In the genomic region with DNA sequence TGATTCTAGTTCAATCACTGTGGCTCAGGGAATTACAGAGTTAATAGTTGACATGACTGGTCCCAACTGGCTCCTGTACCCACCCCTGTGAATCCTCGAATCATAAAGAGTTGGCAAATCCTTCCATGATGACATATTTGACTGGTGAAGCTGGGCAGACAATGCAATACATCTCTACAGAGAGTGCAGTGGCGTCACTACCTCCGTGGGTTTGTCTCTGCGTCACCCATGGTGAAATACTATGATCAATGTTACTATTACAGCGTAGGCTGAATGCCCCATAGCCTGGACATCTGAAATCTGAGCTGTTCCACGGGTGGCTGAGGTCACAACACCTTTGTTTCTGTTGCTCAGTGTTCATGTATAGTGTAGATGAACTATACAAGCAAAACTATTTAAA, we compare ENCODE assay signal across 23 mouse cellular contexts.
"Had no signal": no experiment of that assay in that cellular context is flagged by ENCODE, and none has a peak within 500 bp of the region (broad histone marks: within the 10 kb centered on the region; RNA-seq: fewer than 3 reads in every experiment).

No protein-coding gene starts in this region.

- DNase-seq: gastrocnemius, postnatal 10 days; gastrocnemius, postnatal 25 days; heart, adult 2 months; heart, postnatal 14 days; heart, postnatal 36 days; kidney, adult 18-20 months; kidney, adult 8-10 months; kidney, postnatal 10 days; kidney, postnatal 25 days; layer of hippocampus, adult 9-11 months; layer of hippocampus, postnatal 36 days; left cerebral cortex, postnatal 4 days; liver, embryonic 13.5 days had no signal

- H3K9ac ChIP-seq: heart, embryonic 13.5 days; heart, embryonic 15.5 days; hindbrain, embryonic 13.5 days; hindbrain, embryonic 15.5 days; limb, embryonic 13.5 days; limb, embryonic 15.5 days; liver, embryonic 13.5 days; liver, embryonic 15.5 days had no signal

- H3K4me1 ChIP-seq: heart, embryonic 13.5 days; heart, embryonic 15.5 days; hindbrain, embryonic 15.5 days; limb, embryonic 13.5 days; limb, embryonic 15.5 days; liver, embryonic 13.5 days; liver, embryonic 15.5 days had no signal

- H3K4me2 ChIP-seq: heart, embryonic 11.5 days; heart, embryonic 13.5 days; heart, embryonic 15.5 days; hindbrain, embryonic 13.5 days; hindbrain, embryonic 15.5 days; limb, embryonic 13.5 days; limb, embryonic 15.5 days; liver, embryonic 13.5 days; liver, embryonic 15.5 days had no signal

- H3K9me3 ChIP-seq: heart, embryonic 15.5 days; hindbrain, embryonic 13.5 days; hindbrain, embryonic 15.5 days; limb, embryonic 15.5 days; liver, embryonic 13.5 days; liver, embryonic 15.5 days had no signal

- H3K36me3 ChIP-seq: heart, embryonic 13.5 days; heart, embryonic 15.5 days; hindbrain, embryonic 13.5 days; hindbrain, embryonic 15.5 days; limb, embryonic 13.5 days; limb, embryonic 15.5 days; liver, embryonic 13.5 days; liver, embryonic 15.5 days had no signal

- H3K27me3 ChIP-seq: heart, embryonic 13.5 days; heart, embryonic 15.5 days; hindbrain, embryonic 13.5 days; hindbrain, embryonic 15.5 days; limb, embryonic 13.5 days; limb, embryonic 15.5 days; liver, embryonic 13.5 days; liver, embryonic 15.5 days had no signal

- ATAC-seq: hindbrain, postnatal 0 days; intestine, embryonic 16.5 days had no signal

- H3K4me3 ChIP-seq: heart, adult 2 months; heart, embryonic 13.5 days; heart, embryonic 15.5 days; hindbrain, embryonic 13.5 days; hindbrain, embryonic 15.5 days; limb, embryonic 13.5 days; limb, embryonic 15.5 days; liver, embryonic 13.5 days; liver, embryonic 15.5 days had no signal

- H3K27ac ChIP-seq: heart, adult 2 months; heart, embryonic 13.5 days; heart, embryonic 15.5 days; hindbrain, embryonic 13.5 days; hindbrain, embryonic 15.5 days; hindbrain, postnatal 0 days; limb, embryonic 13.5 days; limb, embryonic 15.5 days; liver, embryonic 13.5 days; liver, embryonic 15.5 days had no signal
